Mouse (Mus musculus) heart, adult 2 months (tissue): Measurements from ENCODE around the gene Adad2. TPM values are rescaled to one million over a fixed set of nuclear protein-coding genes. Genes with fewer than 3 reads are reported as not detected.

Experiments used
- DNase-seq, 2 experiments: peaks; one replicate each; pipeline ENCODE4 v3.0.0; 2021
- H3K27ac ChIP-seq: fragments of 200-600 bp; 2 replicates; pipeline ENCODE4 v1.8.1; 2022
- H3K27me3 ChIP-seq: fragments of 200-500 bp; 2 replicates; pipeline ENCODE4 v1.6.1; 2012; ENCODE audit warnings: mild to moderate bottlenecking, low read length, inconsistent platforms, mixed read lengths; ENCODE audit not compliant: control insufficient read depth, insufficient read depth
- H3K36me3 ChIP-seq: fragments of 200-500 bp; 2 replicates; pipeline ENCODE4 v1.6.1; 2012; ENCODE audit warnings: low read length, inconsistent platforms; ENCODE audit not compliant: control insufficient read depth, insufficient read depth
- H3K4me1 ChIP-seq: fragments of 200-500 bp; 2 replicates; pipeline ENCODE4 v1.6.1; 2011; ENCODE audit warnings: low read length; ENCODE audit not compliant: control insufficient read depth, insufficient read depth
- H3K4me3 ChIP-seq: fragments of 200-600 bp; 2 replicates; pipeline ENCODE4 v1.8.1; 2022
- H3K79me2 ChIP-seq: fragments of 200-500 bp; replicated peaks from 2 replicates; pipeline ENCODE4 v1.6.1; 2012; ENCODE audit warnings: mild to moderate bottlenecking, inconsistent platforms, low read length, moderate library complexity, mixed read lengths; ENCODE audit not compliant: control insufficient read depth, insufficient read depth
- H3K9ac ChIP-seq: fragments of 200-500 bp; 2 replicates; pipeline ENCODE4 v1.6.1; 2012; ENCODE audit warnings: low read depth, mild to moderate bottlenecking, control low read depth, inconsistent platforms, low read length, mixed read lengths
- CTCF ChIP-seq: fragments of 200-600 bp; IDR thresholded peaks from 2 replicates; pipeline ENCODE4 v1.8.1; 2022; ENCODE audit warnings: antibody characterized with exemption, mild to moderate bottlenecking, moderate library complexity
- EP300 ChIP-seq: fragments of 200-500 bp; IDR thresholded peaks from 2 replicates; pipeline ENCODE4 v1.6.1; 2011; ENCODE audit warnings: low read depth, low read length, control low read depth; ENCODE audit not compliant: insufficient read depth
- POLR2A ChIP-seq: fragments of 200-500 bp; IDR thresholded peaks from 2 replicates; pipeline ENCODE4 v1.6.1; 2011; ENCODE audit warnings: mild to moderate bottlenecking, low read depth, low read length, control low read depth; ENCODE audit not compliant: insufficient read depth
- WGBS: fragments of 180-500 bp; shearing (Covaris S2); methylation state at CpG from one replicate; pipeline ENCODE4 v1.1.7; 2018; 5-methylcytosine and 5-hydroxymethylcytosine counted together
- intact Hi-C: fragments of 180-260 bp; cut with DNase I; formaldehyde crosslinking; loops from one replicate; pipeline ENCODE4 v1.15.1; 2025
- polyA plus RNA-seq: library from polyadenylated mRNA; depleted of rRNA; stranded (reverse); fragments of >200 nt; gene quantifications from 2 replicates; pipeline ENCODE4 v1.2.3, GENCODE M21; 2012
- total RNA-seq, 2 experiments: library from RNA; stranded (reverse); gene quantifications; 2 replicates each; pipeline ENCODE4 v1.2.3; 2021

Adad2 gene
- total and polyA plus RNA-seq, 3 experiments, result not detected

- intact Hi-C loops, result no loop called here
- Histone ChIP-seq H3K9ac (no peak overlapping the region), H3K27me3 (no peaks in the 10 kb centered on the region; the same call in 1 of the 2 replicates), H3K79me2 (no peaks in the 10 kb centered on the region), H3K36me3 (no peaks in the 10 kb centered on the region), H3K4me1 (peaks cover 6% of the 10 kb centered on the region), H3K4me3 (no peak overlapping the region), H3K27ac (no peak overlapping the region)
- TF ChIP-seq EP300 (no peak), CTCF (no peak), POLR2A (no peak)
- DNase-seq, result no peak
- WGBS, result 92% methylated on average over 4 of the region's 4 CpGs
These were observed 24.8 kb downstream of the Adad2 start for GRCm38 (mm10) chr8:119637381-119637780.

- H3K36me3 ChIP-seq, result no peaks in the 10 kb centered on the region
- TF ChIP-seq POLR2A (no peak), CTCF (0 out of 2 replicates have a peak, but pooled peaks have one; percentile 21)
- H3K9ac ChIP-seq, result no peak overlapping the region
- H3K4me3 ChIP-seq, result no peak overlapping the region
- no peaks in the 10 kb centered on the region; the same call in 1 of the 2 replicates for H3K27me3 ChIP-seq
- peaks cover 6% of the 10 kb centered on the region for H3K4me1 ChIP-seq
- WGBS, result 65% methylated on average over 6 of the region's 6 CpGs
- H3K79me2 ChIP-seq, result no peaks in the 10 kb centered on the region
- H3K27ac ChIP-seq, result no peak overlapping the region
- intact Hi-C loops, result no loop called here
- DNase-seq, result no peak
These were observed 25.7 kb downstream of the Adad2 start for GRCm38 (mm10) chr8:119638261-119638660.

- Histone ChIP-seq H3K4me3 (no peak overlapping the region), H3K9ac (no peak overlapping the region), H3K27ac (no peak overlapping the region), H3K36me3 (no peaks in the 10 kb centered on the region), H3K27me3 (no peaks in the 10 kb centered on the region), H3K4me1 (peaks cover 6% of the 10 kb centered on the region), H3K79me2 (no peaks in the 10 kb centered on the region)
- intact Hi-C loops, result no loop called here
- no peak for DNase-seq
- TF ChIP-seq EP300, result no peak
- no peak for TF ChIP-seq POLR2A
- TF ChIP-seq CTCF, result no peak
- 55% methylated on average over 7 of the region's 7 CpGs for WGBS
These were observed 27.3 kb downstream of the Adad2 start for GRCm38 (mm10) chr8:119639798-119640197.

GRCm38 (mm10) chr8:119641058-119641457, 28.5 kb downstream of the Adad2 start:
- Histone ChIP-seq H3K9ac (no peak overlapping the region), H3K27me3 (no peaks in the 10 kb centered on the region), H3K27ac (no peak overlapping the region), H3K4me3 (no peak overlapping the region), H3K4me1 (peaks cover 2% of the 10 kb centered on the region; the same call in 1 of the 2 replicates), H3K36me3 (no peaks in the 10 kb centered on the region), H3K79me2 (no peaks in the 10 kb centered on the region)
- WGBS, result 49% methylated on average over 5 of the region's 5 CpGs
- DNase-seq, result no peak
- TF ChIP-seq POLR2A (no peak), CTCF (no peak), EP300 (no peak)
- intact Hi-C loops, result no loop called here

- no peak overlapping the region for H3K4me3 ChIP-seq
- H3K9ac ChIP-seq, result no peak overlapping the region
- H3K27me3 ChIP-seq, result no peaks in the 10 kb centered on the region
- intact Hi-C loops, result no loop called here
- H3K79me2 ChIP-seq, result no peaks in the 10 kb centered on the region
- DNase-seq, result no peak
- WGBS, result 79% methylated on average over 1 of the region's 1 CpGs
- no peak for TF ChIP-seq CTCF
- no peak for TF ChIP-seq EP300
- no peak for TF ChIP-seq POLR2A
- no peaks in the 10 kb centered on the region for H3K36me3 ChIP-seq
- H3K27ac ChIP-seq, result no peak overlapping the region
- peaks cover 2% of the 10 kb centered on the region; the same call in 1 of the 2 replicates for H3K4me1 ChIP-seq
These were observed 30.4 kb downstream of the Adad2 start for GRCm38 (mm10) chr8:119642960-119643359.

- peaks cover 2% of the 10 kb centered on the region; the same call in 1 of the 2 replicates for H3K4me1 ChIP-seq
- no peak overlapping the region for H3K27ac ChIP-seq
- H3K4me3 ChIP-seq, result no peak overlapping the region
- TF ChIP-seq POLR2A, result no peak
- no peak for TF ChIP-seq CTCF
- TF ChIP-seq EP300, result no peak
- H3K79me2 ChIP-seq, result no peaks in the 10 kb centered on the region
- intact Hi-C loops, result no loop called here
- no peaks in the 10 kb centered on the region for H3K27me3 ChIP-seq
- no peak overlapping the region for H3K9ac ChIP-seq
- WGBS, result 91% methylated on average over 17 of the region's 17 CpGs
- no peak for DNase-seq
- no peaks in the 10 kb centered on the region for H3K36me3 ChIP-seq
These were observed 31.9 kb downstream of the Adad2 start for GRCm38 (mm10) chr8:119644429-119644960.
